In genomic region chr17:6424294-6424980, GRCm38 (mm10) we compare ENCODE assay signal across 7 mouse cellular contexts. TPM values are rescaled to one million over a fixed set of nuclear protein-coding genes. Genes with fewer than 3 reads are reported as not detected.
DNase-seq lines count a peak whose midpoint lies in the region; ATAC-seq lines count a peak whose summit lies in the region.
"Not testable (repeated sequence)": the region's sequence is repeated elsewhere in the genome, so short reads cannot be mapped to it uniquely, and the experiment has no call there.

No protein-coding gene starts in this region.

- peak; percentile 61 to 69 for DNase-seq in adrenal gland, adult (ENCODE audit: inconsistent age in 2 of 2, low spot score in 1 of 2)
- peak; percentile 48 for DNase-seq in forebrain, embryonic 11.5 days (ENCODE audit: low spot score)
- DNase-seq in natural killer cell, adult 2 months (ENCODE audit: low spot score in 2 of 2), result peak; percentile 31 to 53
- DNase-seq in thymus, postnatal 0 days (ENCODE audit: low spot score), result peak; percentile 90

- not testable (repeated sequence) for H3K4me3 ChIP-seq in forebrain, embryonic 11.5 days (ENCODE audit: low read depth, low read length); heart, embryonic 16.5 days (ENCODE audit: low read length); intestine, embryonic 16.5 days (ENCODE audit: low read length); liver, embryonic 15.5 days (replicated peaks)

- not testable (repeated sequence) for H3K9me3 ChIP-seq in forebrain, embryonic 11.5 days (ENCODE audit: control insufficient read depth, low read length); heart, embryonic 16.5 days (replicated peaks; ENCODE audit: control insufficient read depth, low read length); intestine, embryonic 16.5 days (ENCODE audit: control insufficient read depth, low read length); liver, embryonic 15.5 days (replicated peaks)

- ATAC-seq in forebrain, embryonic 11.5 days (replicated peaks; ENCODE audit: low FRiP score), result not testable (repeated sequence)
- ATAC-seq in heart, embryonic 16.5 days (replicated peaks; ENCODE audit: extremely low read depth, insufficient read depth, low FRiP score), result peak; percentile 56
- peak; percentile 68 for ATAC-seq in intestine, embryonic 16.5 days
- 0 out of 2 replicates have a peak, but pooled peaks have one; percentile 1 for ATAC-seq in liver, embryonic 15.5 days (ENCODE audit: insufficient read depth)

- H3K9ac ChIP-seq in forebrain, embryonic 11.5 days (ENCODE audit: low read length); heart, embryonic 16.5 days (ENCODE audit: low read length); intestine, embryonic 16.5 days (ENCODE audit: low read depth, low read length); liver, embryonic 15.5 days: not testable (repeated sequence)

- H3K36me3 ChIP-seq in forebrain, embryonic 11.5 days (ENCODE audit: control insufficient read depth, insufficient read depth, low read length); heart, embryonic 16.5 days (ENCODE audit: control insufficient read depth, insufficient read depth); intestine, embryonic 16.5 days (ENCODE audit: control insufficient read depth, insufficient read depth, low read length); liver, embryonic 15.5 days (replicated peaks): not testable (repeated sequence)

- WGBS in forebrain, embryonic 11.5 days, result 65% methylated on average over 11 of the region's 12 CpGs
- 39% methylated on average over 11 of the region's 12 CpGs for WGBS in heart, embryonic 16.5 days
- WGBS in intestine, embryonic 16.5 days, result 42% methylated on average over 11 of the region's 12 CpGs
- 44% methylated on average over 12 of the region's 12 CpGs for WGBS in liver, embryonic 15.5 days (ENCODE audit: insufficient replicate concordance)

- not testable (repeated sequence) for H3K27ac ChIP-seq in forebrain, embryonic 11.5 days (ENCODE audit: low read depth, low read length); intestine, embryonic 16.5 days (ENCODE audit: low read length); liver, embryonic 15.5 days (replicated peaks)
- peak overlapping the region; percentile 51; the same call in 1 of the 2 replicates for H3K27ac ChIP-seq in heart, embryonic 16.5 days (ENCODE audit: low read length)

- H3K4me2 ChIP-seq in forebrain, embryonic 11.5 days (ENCODE audit: low read depth, low read length, severe bottlenecking); heart, embryonic 16.5 days (ENCODE audit: low read depth, low read length); intestine, embryonic 16.5 days (ENCODE audit: low read depth, low read length); liver, embryonic 15.5 days: not testable (repeated sequence)

- not testable (repeated sequence) for H3K27me3 ChIP-seq in forebrain, embryonic 11.5 days (ENCODE audit: control insufficient read depth, insufficient read depth, low read length); heart, embryonic 16.5 days (ENCODE audit: control insufficient read depth, insufficient read depth, low read length); intestine, embryonic 16.5 days (replicated peaks; ENCODE audit: control insufficient read depth, insufficient read depth, low read length); liver, embryonic 15.5 days

- H3K4me1 ChIP-seq in forebrain, embryonic 11.5 days (replicated peaks; ENCODE audit: control insufficient read depth, insufficient read depth, low read length); heart, embryonic 16.5 days (ENCODE audit: control insufficient read depth, insufficient read depth, low read length); intestine, embryonic 16.5 days (ENCODE audit: control insufficient read depth, insufficient read depth, low read length); liver, embryonic 15.5 days (replicated peaks): not testable (repeated sequence)

RNA-seq across cellular contexts. Expression of gene Dynlt1b, which starts 5.5 kb away (rescaled TPM):
- 530 and 544 TPM in 2 replicates for polyA plus RNA-seq in forebrain, embryonic 11.5 days (2014; fragmentation: Nextera tagmentation; extraction: Ambion mirVana)
- 391 and 399 TPM in 2 replicates for polyA plus RNA-seq in heart, embryonic 16.5 days (2015; fragmentation: Nextera tagmentation; extraction: Ambion mirVana)
- polyA plus RNA-seq in intestine, embryonic 16.5 days (2015; fragmentation: Nextera tagmentation; extraction: Ambion mirVana), result 546 and 548 TPM in 2 replicates
- polyA plus RNA-seq in liver, embryonic 15.5 days (2015; fragmentation: Nextera tagmentation; extraction: Ambion mirVana), result 183 and 194 TPM in 2 replicates
- 921 and 944 TPM in 2 replicates for polyA plus RNA-seq in thymus, postnatal 0 days (2015; fragmentation: Nextera tagmentation; extraction: Ambion mirVana)
